Mouse (Mus musculus) G1E (cell line): Measurements from ENCODE around the gene Asic2.

Experiments
- CTCF ChIP-seq: IDR thresholded peaks from 2 replicates; pipeline ENCODE4 v1.5.1; 2012; ENCODE audit warnings: low read depth, low read length, inconsistent platforms, mixed read lengths
- GATA1 ChIP-seq: IDR thresholded peaks from 2 replicates; pipeline ENCODE4 v1.6.1; 2012; ENCODE audit warnings: borderline replicate concordance, low read length, inconsistent platforms, mixed read lengths
- TAL1 ChIP-seq: conservative IDR thresholded peaks from 2 replicates; pipeline ENCODE4 v1.6.1; 2012; ENCODE audit warnings: low read depth, low read length, inconsistent platforms, mixed read lengths

DNA sequence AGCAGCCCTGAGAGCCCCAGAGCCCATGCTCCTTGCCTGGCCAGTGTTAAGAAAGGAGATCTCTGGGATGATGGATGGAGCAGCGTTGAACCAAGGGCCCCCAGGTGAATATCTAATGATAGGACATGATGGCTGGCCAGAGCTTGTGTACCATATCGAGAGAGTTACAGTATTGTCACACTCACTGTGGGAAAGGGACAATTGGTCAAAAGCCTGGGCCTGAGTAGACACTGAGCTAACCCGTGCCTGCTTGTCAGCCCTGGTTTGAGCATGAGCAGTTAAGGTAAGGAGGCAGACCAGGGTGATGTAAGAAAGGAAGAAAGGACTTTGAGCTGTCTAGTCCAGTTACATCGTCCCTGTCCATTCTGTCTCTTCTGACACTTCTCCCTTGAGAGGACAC, 365.3 kb downstream of the Asic2 start:
- no peak for TF ChIP-seq CTCF
- no peak for TF ChIP-seq TAL1
- no peak for TF ChIP-seq GATA1
